Mouse (Mus musculus) G1E (cell line): ENCODE measurements around the gene Cyp2j9.

Experiments used
- CTCF ChIP-seq: IDR thresholded peaks from 2 replicates; pipeline ENCODE4 v1.5.1; 2012; ENCODE audit warnings: low read depth, low read length, inconsistent platforms, mixed read lengths
- GATA1 ChIP-seq: IDR thresholded peaks from 2 replicates; pipeline ENCODE4 v1.6.1; 2012; ENCODE audit warnings: borderline replicate concordance, low read length, inconsistent platforms, mixed read lengths

GRCm38 (mm10) chr4:96591791-96592150, 393 bp upstream of the Cyp2j9 start:
- no peak for TF ChIP-seq CTCF
- TF ChIP-seq GATA1 = no peak
